Mouse (Mus musculus): ENCODE data around the gene Gpank1.

GRCm38 (mm10) chr17:35156461-35157200, 35.4 kb downstream of the Gpank1 start:
- TF ChIP-seq CTCF (IDR thresholded peaks at IDR 0.05; ENCODE audit: low read depth, low read length) (no peak), POLR2A (IDR thresholded peaks at IDR 0.05; ENCODE audit: borderline replicate concordance, low read depth, low read length) (no peak)
